Mouse (Mus musculus): ENCODE measurements around the gene Auts2. TPM values are rescaled to one million over a fixed set of nuclear protein-coding genes. Genes with fewer than 3 reads are reported as not detected.

The Auts2 gene
- total RNA-seq, 1 experiment, result 9.9 TPM

GRCm38 (mm10) chr5:132504893-132505292, 38.3 kb downstream of the Auts2 start:
- Histone ChIP-seq H3K27ac (ENCODE audit: insufficient read depth, low read depth, low read length, poor library complexity, severe bottlenecking) (no peak overlapping the region), H3K4me1 (ENCODE audit: control insufficient read depth in 2 of 2, insufficient read depth in 2 of 2, low read length in 2 of 2, poor library complexity in 1 of 2) (peaks cover 2 to 13% of the 10 kb centered on the region in 2 experiments; a peak in 3 of 4 replicates), H3K9me3 (ENCODE audit: control insufficient read depth, insufficient read depth, low read depth, low read length) (no peaks in the 10 kb centered on the region), H3K4me3 (ENCODE audit: insufficient read depth in 1 of 2, low read depth in 1 of 2, low read length in 2 of 2, poor library complexity in 1 of 2, severe bottlenecking in 1 of 2) (no peak overlapping the region), H3K36me3 (ENCODE audit: control insufficient read depth, insufficient read depth, low read length, poor library complexity, severe bottlenecking) (no peaks in the 10 kb centered on the region), H3K9ac (ENCODE audit: insufficient read depth, low read depth, low read length, poor library complexity, severe bottlenecking) (no peak overlapping the region)
- TF ChIP-seq MAFK (IDR thresholded peaks at IDR 0.05; ENCODE audit: insufficient read depth, low read depth, low read length), result no peak
- no peak for DNase-seq (ENCODE audit: low read depth, low spot score)
- in situ Hi-C loops (cut with MboI; ENCODE audit: low sequenced_read_pairs in 2 of 2, unreplicated experiment in 2 of 2), result no loop called here

- no peak for DNase-seq (ENCODE audit: low read depth, low spot score)
- in situ Hi-C loops (cut with MboI; ENCODE audit: low sequenced_read_pairs in 2 of 2, unreplicated experiment in 2 of 2), result no loop called here
- peak; percentile 78 for TF ChIP-seq ZC3H11A (IDR thresholded peaks at IDR 0.05; ENCODE audit: borderline replicate concordance, low read depth, low read length)
- no peak for TF ChIP-seq CHD2 (IDR thresholded peaks at IDR 0.05; ENCODE audit: low read depth, low read length)
- Histone ChIP-seq H3K36me3 (ENCODE audit: control insufficient read depth, insufficient read depth, low read length, poor library complexity, severe bottlenecking) (no peaks in the 10 kb centered on the region), H3K9me3 (ENCODE audit: control insufficient read depth, insufficient read depth, low read depth, low read length) (no peaks in the 10 kb centered on the region), H3K4me3 (ENCODE audit: insufficient read depth in 1 of 2, low read depth in 1 of 2, low read length in 2 of 2, poor library complexity in 1 of 2, severe bottlenecking in 1 of 2) (no peak overlapping the region), H3K27ac (ENCODE audit: insufficient read depth, low read depth, low read length, poor library complexity, severe bottlenecking) (no peak overlapping the region), H3K4me1 (ENCODE audit: control insufficient read depth in 2 of 2, insufficient read depth in 2 of 2, low read length in 2 of 2, poor library complexity in 1 of 2) (peaks cover 2 to 11% of the 10 kb centered on the region in 2 experiments; a peak in 3 of 4 replicates), H3K9ac (ENCODE audit: insufficient read depth, low read depth, low read length, poor library complexity, severe bottlenecking) (no peak overlapping the region)
These were observed 39.7 kb downstream of the Auts2 start for GRCm38 (mm10) chr5:132503431-132503830.

- TF ChIP-seq ZC3H11A (IDR thresholded peaks at IDR 0.05; ENCODE audit: borderline replicate concordance, low read depth, low read length) (no peak), CHD2 (IDR thresholded peaks at IDR 0.05; ENCODE audit: low read depth, low read length) (no peak), MAFK (IDR thresholded peaks at IDR 0.05; ENCODE audit: insufficient read depth, low read depth, low read length) (no peak), HCFC1 (IDR thresholded peaks at IDR 0.05; ENCODE audit: borderline replicate concordance, insufficient read depth, low read length) (no peak), ZNF384 (IDR thresholded peaks at IDR 0.05; ENCODE audit: low read depth, low read length) (no peak)
- Histone ChIP-seq H3K4me3 (ENCODE audit: insufficient read depth in 1 of 2, low read depth in 1 of 2, low read length in 2 of 2, poor library complexity in 1 of 2, severe bottlenecking in 1 of 2) (no peak overlapping the region), H3K9ac (ENCODE audit: insufficient read depth, low read depth, low read length, poor library complexity, severe bottlenecking) (no peak overlapping the region), H3K27ac (ENCODE audit: insufficient read depth, low read depth, low read length, poor library complexity, severe bottlenecking) (no peak overlapping the region), H3K9me3 (ENCODE audit: control insufficient read depth, insufficient read depth, low read depth, low read length) (no peaks in the 10 kb centered on the region), H3K4me1 (ENCODE audit: control insufficient read depth in 2 of 2, insufficient read depth in 2 of 2, low read length in 2 of 2, poor library complexity in 1 of 2) (peaks cover 2 to 11% of the 10 kb centered on the region in 2 experiments; a peak in 3 of 4 replicates), H3K36me3 (ENCODE audit: control insufficient read depth, insufficient read depth, low read length, poor library complexity, severe bottlenecking) (no peaks in the 10 kb centered on the region)
- no peak for DNase-seq (ENCODE audit: low read depth, low spot score)
- in situ Hi-C loops (cut with MboI; ENCODE audit: low sequenced_read_pairs in 2 of 2, unreplicated experiment in 2 of 2), result no loop called here
These were observed 41.1 kb downstream of the Auts2 start for GRCm38 (mm10) chr5:132502036-132502435.

GRCm38 (mm10) chr5:132500817-132501231, 42.3 kb downstream of the Auts2 start:
- no peak overlapping the region for H3K4me3 ChIP-seq (ENCODE audit: insufficient read depth in 1 of 2, low read depth in 1 of 2, low read length in 2 of 2, poor library complexity in 1 of 2, severe bottlenecking in 1 of 2)
- in situ Hi-C loops (cut with MboI; ENCODE audit: low sequenced_read_pairs in 2 of 2, unreplicated experiment in 2 of 2), result no loop called here
- peaks cover 2 to 11% of the 10 kb centered on the region in 2 experiments; a peak in 3 of 4 replicates for H3K4me1 ChIP-seq (ENCODE audit: control insufficient read depth in 2 of 2, insufficient read depth in 2 of 2, low read length in 2 of 2, poor library complexity in 1 of 2)
- no peak for TF ChIP-seq ZC3H11A (IDR thresholded peaks at IDR 0.05; ENCODE audit: borderline replicate concordance, low read depth, low read length)
- no peak for TF ChIP-seq ZNF384 (IDR thresholded peaks at IDR 0.05; ENCODE audit: low read depth, low read length)
- TF ChIP-seq HCFC1 (IDR thresholded peaks at IDR 0.05; ENCODE audit: borderline replicate concordance, insufficient read depth, low read length), result no peak
- TF ChIP-seq CHD2 (IDR thresholded peaks at IDR 0.05; ENCODE audit: low read depth, low read length), result no peak
- TF ChIP-seq MAFK (IDR thresholded peaks at IDR 0.05; ENCODE audit: insufficient read depth, low read depth, low read length), result no peak
- no peaks in the 10 kb centered on the region for H3K36me3 ChIP-seq (ENCODE audit: control insufficient read depth, insufficient read depth, low read length, poor library complexity, severe bottlenecking)
- no peak overlapping the region for H3K27ac ChIP-seq (ENCODE audit: insufficient read depth, low read depth, low read length, poor library complexity, severe bottlenecking)
- no peaks in the 10 kb centered on the region for H3K9me3 ChIP-seq (ENCODE audit: control insufficient read depth, insufficient read depth, low read depth, low read length)
- H3K9ac ChIP-seq (ENCODE audit: insufficient read depth, low read depth, low read length, poor library complexity, severe bottlenecking), result no peak overlapping the region
- DNase-seq (ENCODE audit: low read depth, low spot score), result no peak

GRCm38 (mm10) chr5:132498896-132499295, 44.2 kb downstream of the Auts2 start:
- no peak overlapping the region for H3K4me3 ChIP-seq (ENCODE audit: insufficient read depth in 1 of 2, low read depth in 1 of 2, low read length in 2 of 2, poor library complexity in 1 of 2, severe bottlenecking in 1 of 2)
- no peak overlapping the region for H3K27ac ChIP-seq (ENCODE audit: insufficient read depth, low read depth, low read length, poor library complexity, severe bottlenecking)
- peaks cover 2 to 11% of the 10 kb centered on the region in 2 experiments; a peak in 3 of 4 replicates for H3K4me1 ChIP-seq (ENCODE audit: control insufficient read depth in 2 of 2, insufficient read depth in 2 of 2, low read length in 2 of 2, poor library complexity in 1 of 2)
- in situ Hi-C loops (cut with MboI; ENCODE audit: low sequenced_read_pairs in 2 of 2, unreplicated experiment in 2 of 2), result no loop called here
- H3K9ac ChIP-seq (ENCODE audit: insufficient read depth, low read depth, low read length, poor library complexity, severe bottlenecking), result no peak overlapping the region
- no peak for DNase-seq (ENCODE audit: low read depth, low spot score)
- H3K9me3 ChIP-seq (ENCODE audit: control insufficient read depth, insufficient read depth, low read depth, low read length), result no peaks in the 10 kb centered on the region
- TF ChIP-seq ZC3H11A (IDR thresholded peaks at IDR 0.05; ENCODE audit: borderline replicate concordance, low read depth, low read length) (no peak), ZNF384 (IDR thresholded peaks at IDR 0.05; ENCODE audit: low read depth, low read length) (no peak), HCFC1 (IDR thresholded peaks at IDR 0.05; ENCODE audit: borderline replicate concordance, insufficient read depth, low read length) (no peak), CHD2 (IDR thresholded peaks at IDR 0.05; ENCODE audit: low read depth, low read length) (no peak), MAFK (IDR thresholded peaks at IDR 0.05; ENCODE audit: insufficient read depth, low read depth, low read length) (no peak)
- H3K36me3 ChIP-seq (ENCODE audit: control insufficient read depth, insufficient read depth, low read length, poor library complexity, severe bottlenecking), result no peaks in the 10 kb centered on the region
